ENCODE assay signal across 9 mouse cellular contexts in genomic region chr4:46041761-46042504, GRCm38 (mm10). TPM values are rescaled to one million over a fixed set of nuclear protein-coding genes. Genes with fewer than 3 reads are reported as not detected.
DNase-seq lines count a peak whose midpoint lies in the region; ATAC-seq and TF ChIP-seq lines count a peak whose summit lies in the region.
"Had no signal": no experiment of that assay in that cellular context is flagged by ENCODE, and none has a peak within 500 bp of the region (broad histone marks: within the 10 kb centered on the region; RNA-seq: fewer than 3 reads in every experiment).

No protein-coding gene starts in this region.

- no peak for TF ChIP-seq POLR2A in bone marrow macrophage, adult 2 months (IDR thresholded peaks at IDR 0.05; ENCODE audit: borderline replicate concordance, low read depth, low read length)
- TF ChIP-seq POLR2A in lung, adult 2 months (IDR thresholded peaks at IDR 0.05; ENCODE audit: borderline replicate concordance, extremely low read depth, low read depth, low read length): no peak

- no peaks in the 10 kb centered on the region for H3K9me3 ChIP-seq in forebrain, embryonic 10.5 days
- no peaks in the 10 kb centered on the region for H3K9me3 ChIP-seq in forebrain, postnatal 0 days (ENCODE audit: low read length)
- H3K9me3 ChIP-seq in limb, embryonic 12.5 days: no peaks in the 10 kb centered on the region
- H3K9me3 ChIP-seq in limb, embryonic 10.5 days (replicated peaks): no peaks in the 10 kb centered on the region
- no peaks in the 10 kb centered on the region for H3K9me3 ChIP-seq in liver, postnatal 0 days (ENCODE audit: low read length)
- H3K9me3 ChIP-seq in forebrain, embryonic 16.5 days (ENCODE audit: control insufficient read depth, low read length): no peaks in the 10 kb centered on the region

- peaks cover 38% of the 10 kb centered on the region for H3K4me1 ChIP-seq in forebrain, embryonic 10.5 days
- H3K4me1 ChIP-seq in forebrain, postnatal 0 days (ENCODE audit: insufficient read depth): no peaks in the 10 kb centered on the region
- H3K4me1 ChIP-seq in limb, embryonic 12.5 days (replicated peaks): peaks cover 36% of the 10 kb centered on the region
- H3K4me1 ChIP-seq in limb, embryonic 10.5 days: peaks cover 33% of the 10 kb centered on the region
- peaks cover 31% of the 10 kb centered on the region for H3K4me1 ChIP-seq in bone marrow macrophage, adult 2 months (ENCODE audit: control insufficient read depth, insufficient read depth, low read length)
- H3K4me1 ChIP-seq in liver, postnatal 0 days (ENCODE audit: insufficient read depth): peaks cover 19% of the 10 kb centered on the region
- no peaks in the 10 kb centered on the region; the same call in none of the 2 replicates for H3K4me1 ChIP-seq in lung, adult 2 months (ENCODE audit: control insufficient read depth, insufficient read depth, low read length)
- H3K4me1 ChIP-seq in forebrain, embryonic 16.5 days (replicated peaks; ENCODE audit: control insufficient read depth, insufficient read depth, low read length): peaks cover 12% of the 10 kb centered on the region

- H3K9ac ChIP-seq in forebrain, postnatal 0 days: no peak overlapping the region
- no peak overlapping the region for H3K9ac ChIP-seq in limb, embryonic 12.5 days (replicated peaks)
- H3K9ac ChIP-seq in liver, postnatal 0 days (replicated peaks): peak overlapping the region; percentile 90
- H3K9ac ChIP-seq in forebrain, embryonic 16.5 days (replicated peaks; ENCODE audit: low read depth, low read length): no peak overlapping the region

- DNase-seq in forebrain, embryonic 10.5 days (ENCODE audit: extremely low spot score, low spot score): no peak
- DNase-seq in forebrain, postnatal 0 days: no peak
- no peak for DNase-seq in limb, embryonic 10.5 days (ENCODE audit: low spot score)
- DNase-seq in liver, postnatal 0 days: peak; percentile 33
- no peak for DNase-seq in lung, adult 2 months
- DNase-seq: thymus, postnatal 14 days had no signal

- no peaks in the 10 kb centered on the region for H3K36me3 ChIP-seq in forebrain, embryonic 10.5 days (replicated peaks)
- H3K36me3 ChIP-seq in forebrain, postnatal 0 days (ENCODE audit: insufficient read depth): no peaks in the 10 kb centered on the region
- H3K36me3 ChIP-seq in limb, embryonic 12.5 days: no peaks in the 10 kb centered on the region
- H3K36me3 ChIP-seq in limb, embryonic 10.5 days: no peaks in the 10 kb centered on the region
- no peaks in the 10 kb centered on the region; the same call in 1 of the 2 replicates for H3K36me3 ChIP-seq in liver, postnatal 0 days (replicated peaks; ENCODE audit: insufficient read depth, low read length)
- H3K36me3 ChIP-seq in forebrain, embryonic 16.5 days (ENCODE audit: control insufficient read depth, insufficient read depth): no peaks in the 10 kb centered on the region

- peaks cover 63% of the 10 kb centered on the region for H3K27me3 ChIP-seq in forebrain, embryonic 10.5 days (ENCODE audit: poor library complexity, severe bottlenecking)
- H3K27me3 ChIP-seq in forebrain, postnatal 0 days (ENCODE audit: insufficient read depth, low read length): peaks cover 27% of the 10 kb centered on the region
- peaks cover 70% of the 10 kb centered on the region for H3K27me3 ChIP-seq in limb, embryonic 12.5 days
- peaks cover 67% of the 10 kb centered on the region for H3K27me3 ChIP-seq in limb, embryonic 10.5 days (ENCODE audit: low read depth, poor library complexity, severe bottlenecking)
- peaks cover 24% of the 10 kb centered on the region for H3K27me3 ChIP-seq in liver, postnatal 0 days (ENCODE audit: insufficient read depth, low read length)
- H3K27me3 ChIP-seq in forebrain, embryonic 16.5 days (replicated peaks; ENCODE audit: control insufficient read depth, insufficient read depth, low read length): peaks cover 31% of the 10 kb centered on the region

- ATAC-seq in forebrain, postnatal 0 days: no peak
- no peak for ATAC-seq in limb, embryonic 12.5 days (ENCODE audit: insufficient number of reproducible peaks, insufficient read depth, low FRiP score, low TSS enrichment, low read depth)
- ATAC-seq in liver, postnatal 0 days: peak; percentile 12; the same call in 1 of the 2 replicates
- no peak for ATAC-seq in forebrain, embryonic 16.5 days

- no peak overlapping the region for H3K4me2 ChIP-seq in forebrain, postnatal 0 days (ENCODE audit: low read depth)
- peak overlapping the region; percentile 15; the same call in 1 of the 2 replicates for H3K4me2 ChIP-seq in limb, embryonic 12.5 days
- peak overlapping the region; percentile 92 for H3K4me2 ChIP-seq in liver, postnatal 0 days (ENCODE audit: low read depth, low read length)
- no peak overlapping the region for H3K4me2 ChIP-seq in forebrain, embryonic 16.5 days (ENCODE audit: low read length)

- H3K4me3 ChIP-seq in forebrain, embryonic 10.5 days: peak overlapping the region; percentile 9; the same call in 1 of the 2 replicates
- no peak overlapping the region for H3K4me3 ChIP-seq in forebrain, postnatal 0 days (ENCODE audit: low read depth, low read length)
- no peak overlapping the region for H3K4me3 ChIP-seq in limb, embryonic 12.5 days (replicated peaks)
- H3K4me3 ChIP-seq in limb, embryonic 10.5 days: no peak overlapping the region
- no peak overlapping the region for H3K4me3 ChIP-seq in bone marrow macrophage, adult 2 months (ENCODE audit: insufficient read depth, low read length)
- peak overlapping the region; percentile 87 for H3K4me3 ChIP-seq in liver, postnatal 0 days (ENCODE audit: low read depth, low read length)
- no peak overlapping the region for H3K4me3 ChIP-seq in lung, adult 2 months (replicated peaks; ENCODE audit: extremely low read depth, low read depth, low read length)
- no peak overlapping the region for H3K4me3 ChIP-seq in forebrain, embryonic 16.5 days (replicated peaks; ENCODE audit: low read length)

- no peak for TF ChIP-seq EP300 in liver, postnatal 0 days (IDR thresholded peaks at IDR 0.05; ENCODE audit: low read depth)

- 26% methylated on average over 7 of the region's 7 CpGs for WGBS in forebrain, embryonic 10.5 days
- 22% methylated on average over 7 of the region's 7 CpGs for WGBS in forebrain, postnatal 0 days
- 34% methylated on average over 7 of the region's 7 CpGs for WGBS in limb, embryonic 12.5 days
- WGBS in limb, embryonic 10.5 days: 35% methylated on average over 7 of the region's 7 CpGs
- 34% methylated on average over 7 of the region's 7 CpGs for WGBS in liver, postnatal 0 days (ENCODE audit: insufficient replicate concordance)
- 43% methylated on average over 7 of the region's 7 CpGs for WGBS in lung, adult 2 months
- WGBS in forebrain, embryonic 16.5 days: 22% methylated on average over 7 of the region's 7 CpGs

- H3K27ac ChIP-seq in forebrain, embryonic 10.5 days: peak overlapping the region; percentile 60
- no peak overlapping the region for H3K27ac ChIP-seq in forebrain, postnatal 0 days (ENCODE audit: low read depth, low read length)
- H3K27ac ChIP-seq in limb, embryonic 12.5 days: no peak overlapping the region
- H3K27ac ChIP-seq in limb, embryonic 10.5 days: no peak overlapping the region
- H3K27ac ChIP-seq in bone marrow macrophage, adult 2 months (ENCODE audit: insufficient read depth, low read depth, low read length): peak overlapping the region; percentile 73
- peak overlapping the region; percentile 77 for H3K27ac ChIP-seq in liver, postnatal 0 days (ENCODE audit: low read depth)
- H3K27ac ChIP-seq in forebrain, embryonic 16.5 days (ENCODE audit: low read length): no peak overlapping the region

- no peak for TF ChIP-seq CTCF in forebrain, postnatal 0 days (IDR thresholded peaks at IDR 0.05; ENCODE audit: low read depth)
- no peak for TF ChIP-seq CTCF in bone marrow macrophage, adult 2 months (IDR thresholded peaks at IDR 0.05; ENCODE audit: low read depth, low read length)
- TF ChIP-seq CTCF in liver, postnatal 0 days (IDR thresholded peaks at IDR 0.05; ENCODE audit: low read depth): no peak
- TF ChIP-seq CTCF in lung, adult 2 months (IDR thresholded peaks at IDR 0.05; ENCODE audit: insufficient read depth, low read length): no peak

RNA-seq across cellular contexts. Expression of gene Tmod1, which starts 3.2 kb away (rescaled TPM):
- polyA plus RNA-seq in forebrain, embryonic 10.5 days (2016; fragmentation: Nextera tagmentation; extraction: Ambion mirVana): 2.5 and 4.0 TPM in 2 replicates
- 0.92 and 1.0 TPM in 2 replicates for total RNA-seq in forebrain, postnatal 0 days (2014; rRNA removed)
- polyA plus RNA-seq in forebrain, postnatal 0 days (2015; fragmentation: Nextera tagmentation; extraction: Ambion mirVana): 1.7 and 1.8 TPM in 2 replicates
- polyA plus RNA-seq in limb, embryonic 12.5 days (2016; fragmentation: Nextera tagmentation; extraction: Ambion mirVana): 4.8 and 5.1 TPM in 2 replicates
- polyA plus RNA-seq in limb, embryonic 10.5 days (2016; fragmentation: Nextera tagmentation; extraction: Ambion mirVana): 2.0 TPM in 2 replicates
- 0.89 and 1.2 TPM in 2 replicates for polyA plus RNA-seq in bone marrow macrophage, adult 2 months (2012; ENCODE audit: insufficient read depth, insufficient read length, missing spikeins)
- polyA plus RNA-seq in liver, postnatal 0 days (2015; fragmentation: Nextera tagmentation; extraction: Ambion mirVana): 13.9 and 14.1 TPM in 2 replicates
- polyA plus RNA-seq in lung, adult 2 months (2012; rRNA removed): 17.1 and 22.3 TPM in 2 replicates
- 0.52 and 0.81 TPM in 2 replicates for polyA plus RNA-seq in forebrain, embryonic 16.5 days (2015; fragmentation: Nextera tagmentation; extraction: Ambion mirVana)

Comparison
In these comparisons a context has a peak if more than half of its experiments do, and no peak if none do; other contexts are left out.
1. H3K27ac ChIP-seq: peak in forebrain, embryonic 10.5 days (single experiment), bone marrow macrophage, adult 2 months (single experiment) and liver, postnatal 0 days (single experiment); none in forebrain, postnatal 0 days (single experiment), limb, embryonic 12.5 days (single experiment), limb, embryonic 10.5 days (single experiment) and forebrain, embryonic 16.5 days (single experiment).
2. H3K4me3 ChIP-seq: peak in forebrain, embryonic 10.5 days (single experiment) and liver, postnatal 0 days (single experiment); none in forebrain, postnatal 0 days (single experiment), limb, embryonic 12.5 days (single experiment), limb, embryonic 10.5 days (single experiment), bone marrow macrophage, adult 2 months (single experiment), lung, adult 2 months (single experiment) and forebrain, embryonic 16.5 days (single experiment).
3. H3K4me2 ChIP-seq: peak in limb, embryonic 12.5 days (single experiment) and liver, postnatal 0 days (single experiment); none in forebrain, postnatal 0 days (single experiment) and forebrain, embryonic 16.5 days (single experiment).